Mouse (Mus musculus): ENCODE data around the gene Rfc5.
"Not testable (repeated sequence)": the region's sequence is repeated elsewhere in the genome, so short reads cannot be mapped to it uniquely, and the experiment has no call there.

DNA sequence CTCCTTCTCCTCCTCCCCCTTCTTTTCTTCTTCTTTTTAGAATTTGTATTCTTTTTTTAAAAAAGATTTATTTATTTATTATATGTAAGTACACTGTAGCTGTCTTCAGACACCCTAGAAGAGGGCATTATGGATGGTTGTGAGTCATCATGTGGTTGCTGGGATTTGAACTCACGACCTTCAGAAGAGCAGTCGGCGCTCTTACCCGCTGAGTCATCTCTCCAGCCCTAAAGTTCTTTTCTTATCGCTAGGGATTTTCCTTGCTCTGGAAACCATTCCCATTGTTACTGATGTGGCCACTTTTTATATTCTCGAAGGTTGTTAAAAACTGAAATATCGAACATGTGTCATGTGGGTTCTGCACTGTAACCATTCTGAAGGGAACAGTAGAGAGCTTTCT, 44.7 kb upstream of the Rfc5 start:
- TF ChIP-seq CTCF (IDR thresholded peaks at IDR 0.05; ENCODE audit: control insufficient read depth, insufficient read depth, insufficient replicate concordance, low read depth, low read length); POLR2A (IDR thresholded peaks at IDR 0.05; ENCODE audit: control insufficient read depth, low read depth, low read length): not testable (repeated sequence)
